27 mouse cellular contexts compared by ENCODE assay signal in genomic region chr4:63845760-63846159, GRCm38 (mm10). TPM values are rescaled to one million over a fixed set of nuclear protein-coding genes. Genes with fewer than 3 reads are reported as not detected.
"Had no signal": no experiment of that assay in that cellular context is flagged by ENCODE, and none has a peak within 500 bp of the region (broad histone marks: within the 10 kb centered on the region; RNA-seq: fewer than 3 reads in every experiment).

No protein-coding gene starts in this region.

- H3K4me3 ChIP-seq: kidney, embryonic 15.5 days; limb, embryonic 12.5 days; limb, embryonic 15.5 days; megakaryocyte, embryonic 14.5 days; midbrain, embryonic 12.5 days; midbrain, embryonic 15.5 days had no signal

- H3K9me3 ChIP-seq: kidney, embryonic 15.5 days; limb, embryonic 12.5 days; limb, embryonic 15.5 days; megakaryocyte, embryonic 14.5 days; midbrain, embryonic 12.5 days; midbrain, embryonic 15.5 days had no signal

- H3K9ac ChIP-seq: kidney, embryonic 15.5 days; limb, embryonic 12.5 days; limb, embryonic 15.5 days; liver, embryonic 14.5 days; liver, postnatal 0 days; lung, embryonic 14.5 days; midbrain, embryonic 12.5 days; midbrain, embryonic 15.5 days had no signal

- H3K4me1 ChIP-seq: kidney, embryonic 15.5 days; limb, embryonic 12.5 days; limb, embryonic 15.5 days; midbrain, embryonic 12.5 days; midbrain, embryonic 15.5 days had no signal

- H3K4me2 ChIP-seq: kidney, embryonic 15.5 days; limb, embryonic 12.5 days; limb, embryonic 15.5 days; liver, embryonic 11.5 days; lung, embryonic 14.5 days; midbrain, embryonic 12.5 days; midbrain, embryonic 15.5 days had no signal

- DNase-seq: kidney, adult 11 months; kidney, adult 8-10 months; kidney, postnatal 10 days; kidney, postnatal 36 days; left cerebral cortex, postnatal 4 days; liver, postnatal 0 days; lung, embryonic 14.5 days; right cerebral cortex, postnatal 14 days; right cerebral cortex, postnatal 4 days; thymus, adult 2 months; thymus, postnatal 14 days; thymus, postnatal 4 days had no signal

- H3K27ac ChIP-seq: kidney, embryonic 15.5 days; limb, embryonic 12.5 days; limb, embryonic 15.5 days; liver, embryonic 14.5 days; midbrain, embryonic 12.5 days; midbrain, embryonic 15.5 days; stomach, postnatal 0 days had no signal

- H3K27me3 ChIP-seq: limb, embryonic 12.5 days; midbrain, embryonic 12.5 days; midbrain, embryonic 15.5 days had no signal

- H3K36me3 ChIP-seq: kidney, embryonic 15.5 days; limb, embryonic 12.5 days; limb, embryonic 15.5 days; midbrain, embryonic 12.5 days; midbrain, embryonic 15.5 days had no signal

- ATAC-seq: liver, postnatal 0 days; lung, postnatal 0 days; midbrain, embryonic 15.5 days had no signal

RNA-seq across cellular contexts. Expression of gene Tnfsf8, which starts 15.4 kb away (rescaled TPM):
- total RNA-seq: layer of hippocampus, postnatal 10 days; left cerebral cortex, postnatal 14 days; left cerebral cortex, postnatal 4 days had no signal
- polyA plus RNA-seq: kidney, embryonic 15.5 days; limb, embryonic 15.5 days; liver, embryonic 11.5 days; lung, postnatal 0 days; midbrain, embryonic 12.5 days; midbrain, embryonic 15.5 days; neural tube, embryonic 11.5 days; neural tube, embryonic 14.5 days; stomach, embryonic 14.5 days; stomach, postnatal 0 days had no signal
